Mouse (Mus musculus) ES-E14 (cell line): ENCODE results near the gene Nav1. TPM values are rescaled to one million over a fixed set of nuclear protein-coding genes. Genes with fewer than 3 reads are reported as not detected.

Experiments
- DNase-seq: peaks from one replicate; pipeline ENCODE4 v3.0.0-alpha.2; 2013; ENCODE audit warnings: low read depth, low spot score
- H3K27ac ChIP-seq: 2 replicates; pipeline ENCODE4 v1.5.1; 2012; ENCODE audit warnings: low read depth, mild to moderate bottlenecking, low read length, moderate library complexity, mixed read lengths; ENCODE audit not compliant: poor library complexity, insufficient read depth, severe bottlenecking
- H3K36me3 ChIP-seq: 2 replicates; pipeline ENCODE4 v1.6.1; 2012; ENCODE audit warnings: mild to moderate bottlenecking, low read length, moderate library complexity, mixed read lengths; ENCODE audit not compliant: control insufficient read depth, poor library complexity, insufficient read depth, severe bottlenecking
- H3K4me1 ChIP-seq, 2 experiments: fragments of 150-350 bp in 1 of 2; sonication (generic) in 1 of 2; 2 replicates each; pipeline ENCODE4 v1.6.1; 2012; ENCODE audit warnings: low read length in 2 of 2, mild to moderate bottlenecking in 1 of 2, mixed read lengths in 1 of 2; ENCODE audit not compliant: control insufficient read depth in 2 of 2, insufficient read depth in 2 of 2, poor library complexity in 1 of 2
- H3K4me3 ChIP-seq, 2 experiments: fragments of 150-350 bp in 1 of 2; sonication (generic) in 1 of 2; 2 replicates each; pipeline ENCODE4 v1.5.1; 2012; ENCODE audit warnings: low read length in 2 of 2, low read depth in 1 of 2, mild to moderate bottlenecking in 1 of 2, mixed read lengths in 1 of 2; ENCODE audit not compliant: insufficient read depth in 1 of 2, poor library complexity in 1 of 2, severe bottlenecking in 1 of 2
- H3K9ac ChIP-seq: 2 replicates; pipeline ENCODE4 v1.6.1; 2012; ENCODE audit warnings: low read depth, mild to moderate bottlenecking, low read length, mixed read lengths; ENCODE audit not compliant: poor library complexity, insufficient read depth, severe bottlenecking
- H3K9me3 ChIP-seq: fragments of 150-350 bp; sonication (generic); 2 replicates; pipeline ENCODE4 v1.6.1; 2012; ENCODE audit warnings: low read depth, mild to moderate bottlenecking, low read length; ENCODE audit not compliant: control insufficient read depth, insufficient read depth
- CHD2 ChIP-seq: IDR thresholded peaks from 2 replicates; pipeline ENCODE4 v1.6.1; 2014; ENCODE audit warnings: mild to moderate bottlenecking, low read depth, low read length, inconsistent platforms
- HCFC1 ChIP-seq: IDR thresholded peaks from 2 replicates; pipeline ENCODE4 v1.6.1; 2012; ENCODE audit warnings: low read length, inconsistent platforms, borderline replicate concordance; ENCODE audit not compliant: insufficient read depth
- MAFK ChIP-seq: IDR thresholded peaks from 2 replicates; pipeline ENCODE4 v1.6.1; 2014; ENCODE audit warnings: mild to moderate bottlenecking, low read depth, low read length, inconsistent platforms; ENCODE audit not compliant: insufficient read depth
- ZC3H11A ChIP-seq: IDR thresholded peaks from 2 replicates; pipeline ENCODE4 v1.6.1; 2012; ENCODE audit warnings: low read depth, mild to moderate bottlenecking, inconsistent platforms, low read length, borderline replicate concordance
- ZNF384 ChIP-seq: IDR thresholded peaks from 2 replicates; pipeline ENCODE4 v1.6.1; 2012; ENCODE audit warnings: low read depth, low read length, inconsistent platforms
- in situ Hi-C, 2 experiments: fragments of 600-800 bp; cut with MboI; formaldehyde crosslinking; loops; one replicate each; pipeline ENCODE4 v1.15.1; 2025; ENCODE audit warnings: low sequenced_read_pairs in 2 of 2, inconsistent platforms in 1 of 2; ENCODE audit not compliant: unreplicated experiment in 2 of 2
- total RNA-seq: library from RNA; depleted of rRNA; stranded (reverse); fragments of 300-350 nt; gene quantifications from 2 replicates; pipeline ENCODE4 v1.2.3, GENCODE M21; 2012

The Nav1 gene
- total RNA-seq, 1 experiment: 11.4 TPM

- DNase-seq: no peak
- TF ChIP-seq CHD2: no peak
- no peak overlapping the region for H3K27ac ChIP-seq
- in situ Hi-C loops: no loop called here
- H3K36me3 ChIP-seq: no peaks in the 10 kb centered on the region
- no peaks in the 10 kb centered on the region for H3K9me3 ChIP-seq
- no peak overlapping the region for H3K4me3 ChIP-seq
- no peak overlapping the region for H3K9ac ChIP-seq
- peaks cover 4 to 15% of the 10 kb centered on the region in 2 experiments; a peak in 3 of 4 replicates for H3K4me1 ChIP-seq
Observed at GRCm38 (mm10) chr1:135639853-135640252, 32.8 kb upstream of the Nav1 start.

DNA sequence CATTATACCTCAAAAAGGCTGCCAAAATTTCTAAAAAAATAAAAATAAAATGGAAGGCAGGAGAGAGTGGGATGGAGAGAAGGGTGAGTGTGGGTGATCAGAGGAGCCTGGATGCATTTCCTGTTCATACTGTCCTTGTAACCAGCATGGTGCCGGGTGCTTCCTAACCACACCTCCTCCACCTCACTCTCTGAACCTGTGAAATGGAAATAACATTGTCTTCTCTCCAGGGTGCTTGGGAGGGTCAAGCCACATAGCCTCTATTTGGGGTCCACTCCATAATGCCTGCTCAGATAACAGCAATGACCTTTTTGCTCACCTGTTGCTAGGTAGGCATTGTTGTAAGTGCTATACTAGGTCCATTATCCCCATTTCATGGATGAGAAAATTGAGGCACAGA is 32.0 kb upstream of the Nav1 start:
- peaks cover 4 to 21% of the 10 kb centered on the region in 2 experiments; a peak in 3 of 4 replicates for H3K4me1 ChIP-seq
- no peak overlapping the region for H3K4me3 ChIP-seq
- no peak overlapping the region for H3K9ac ChIP-seq
- in situ Hi-C loops: no loop called here
- no peak for DNase-seq
- no peaks in the 10 kb centered on the region for H3K36me3 ChIP-seq
- no peak overlapping the region for H3K27ac ChIP-seq
- no peak for TF ChIP-seq MAFK
- TF ChIP-seq HCFC1: no peak
- no peaks in the 10 kb centered on the region for H3K9me3 ChIP-seq

- in situ Hi-C loops: no loop called here
- no peak for TF ChIP-seq ZNF384
- TF ChIP-seq CHD2: no peak
- TF ChIP-seq HCFC1: no peak
- TF ChIP-seq MAFK: no peak
- no peak for TF ChIP-seq ZC3H11A
- H3K36me3 ChIP-seq: no peaks in the 10 kb centered on the region; the same call in 1 of the 2 replicates
- no peak for DNase-seq
- H3K9me3 ChIP-seq: no peaks in the 10 kb centered on the region
- H3K27ac ChIP-seq: no peak overlapping the region
- H3K4me1 ChIP-seq: peaks cover 7 to 23% of the 10 kb centered on the region in 2 experiments; a peak in 3 of 4 replicates
- H3K4me3 ChIP-seq: no peak overlapping the region
- no peak overlapping the region for H3K9ac ChIP-seq
Observed at GRCm38 (mm10) chr1:135637574-135638008, 30.5 kb upstream of the Nav1 start.

- Histone ChIP-seq H3K9ac (no peak overlapping the region), H3K4me1 (peaks cover 10 to 25% of the 10 kb centered on the region in 2 experiments), H3K36me3 (no peaks in the 10 kb centered on the region; the same call in 1 of the 2 replicates), H3K9me3 (no peaks in the 10 kb centered on the region), H3K27ac (no peak overlapping the region), H3K4me3 (no peak overlapping the region)
- no peak for DNase-seq
- TF ChIP-seq ZC3H11A (no peak), HCFC1 (no peak), CHD2 (no peak), MAFK (no peak), ZNF384 (no peak)
- in situ Hi-C loops: no loop called here
Observed at GRCm38 (mm10) chr1:135636111-135636511, 29.0 kb upstream of the Nav1 start.

GRCm38 (mm10) chr1:135635323-135636064 is 28.4 kb upstream of the Nav1 start:
- H3K27ac ChIP-seq: no peak overlapping the region
- TF ChIP-seq HCFC1: no peak
- no peak for TF ChIP-seq ZC3H11A
- TF ChIP-seq CHD2: no peak
- no peak for TF ChIP-seq MAFK
- TF ChIP-seq ZNF384: no peak
- H3K9ac ChIP-seq: no peak overlapping the region
- H3K9me3 ChIP-seq: no peaks in the 10 kb centered on the region
- H3K4me3 ChIP-seq: no peak overlapping the region
- in situ Hi-C loops: no loop called here
- peaks cover 10 to 28% of the 10 kb centered on the region in 2 experiments for H3K4me1 ChIP-seq
- no peak for DNase-seq
- H3K36me3 ChIP-seq: no peaks in the 10 kb centered on the region; the same call in 1 of the 2 replicates
